Comparison of ENCODE assay signal across 18 mouse cellular contexts in genomic region chr2:71461589-71461988, GRCm38 (mm10). TPM values are rescaled to one million over a fixed set of nuclear protein-coding genes. Genes with fewer than 3 reads are reported as not detected.
DNase-seq lines count a peak whose midpoint lies in the region; ATAC-seq and TF ChIP-seq lines count a peak whose summit lies in the region.
"Had no signal": no experiment of that assay in that cellular context is flagged by ENCODE, and none has a peak within 500 bp of the region (broad histone marks: within the 10 kb centered on the region; RNA-seq: fewer than 3 reads in every experiment).

No protein-coding gene starts in this region.

- TF ChIP-seq EP300 in stomach, postnatal 0 days (optimal IDR thresholded peaks at IDR 0.05): no peak

- H3K4me3 ChIP-seq in stomach, embryonic 14.5 days (ENCODE audit: low read depth, low read length): no peak overlapping the region
- H3K4me3 ChIP-seq in stomach, postnatal 0 days (ENCODE audit: low read depth, low read length): no peak overlapping the region
- peak overlapping the region; percentile 25 for H3K4me3 ChIP-seq in liver, embryonic 16.5 days (ENCODE audit: low read depth, low read length)
- no peak overlapping the region for H3K4me3 ChIP-seq in hindbrain, embryonic 11.5 days (ENCODE audit: low read depth, low read length)
- H3K4me3 ChIP-seq: embryonic facial prominence, embryonic 12.5 days; forebrain, embryonic 13.5 days; hindbrain, embryonic 13.5 days; limb, embryonic 15.5 days had no signal

- no peak overlapping the region for H3K9ac ChIP-seq in stomach, embryonic 14.5 days (replicated peaks; ENCODE audit: low read depth, low read length)
- H3K9ac ChIP-seq in stomach, postnatal 0 days (ENCODE audit: low read length): no peak overlapping the region
- peak overlapping the region; percentile 52 for H3K9ac ChIP-seq in liver, embryonic 16.5 days (ENCODE audit: low read depth, low read length)
- no peak overlapping the region for H3K9ac ChIP-seq in hindbrain, embryonic 11.5 days (ENCODE audit: low read depth, low read length)
- H3K9ac ChIP-seq: embryonic facial prominence, embryonic 12.5 days; forebrain, embryonic 13.5 days; hindbrain, embryonic 13.5 days; limb, embryonic 15.5 days had no signal

- H3K36me3 ChIP-seq in stomach, embryonic 14.5 days (ENCODE audit: control insufficient read depth, insufficient read depth, low read length): no peaks in the 10 kb centered on the region
- no peaks in the 10 kb centered on the region for H3K36me3 ChIP-seq in stomach, postnatal 0 days (ENCODE audit: control insufficient read depth, insufficient read depth, low read length)
- H3K36me3 ChIP-seq in liver, embryonic 16.5 days (ENCODE audit: control insufficient read depth, insufficient read depth): no peaks in the 10 kb centered on the region
- H3K36me3 ChIP-seq in hindbrain, embryonic 11.5 days (ENCODE audit: control insufficient read depth, insufficient read depth, low read length): no peaks in the 10 kb centered on the region
- H3K36me3 ChIP-seq: embryonic facial prominence, embryonic 12.5 days; hindbrain, embryonic 13.5 days; limb, embryonic 15.5 days had no signal

- peak; percentile 78; the same call in 1 of the 2 replicates for ATAC-seq in stomach, embryonic 14.5 days (ENCODE audit: insufficient number of reproducible peaks, insufficient read depth, low FRiP score, low read depth)
- ATAC-seq in stomach, postnatal 0 days (ENCODE audit: low FRiP score, low TSS enrichment): no peak
- peak; percentile 100 for ATAC-seq in liver, embryonic 16.5 days (ENCODE audit: low read depth)
- no peak for ATAC-seq in hindbrain, embryonic 11.5 days (ENCODE audit: low FRiP score)
- ATAC-seq: forebrain, embryonic 13.5 days; midbrain, embryonic 16.5 days had no signal

- intact Hi-C loops in left cerebral cortex, postnatal 4 days (cut with DNase I): no loop called here

- no peak overlapping the region for H3K27ac ChIP-seq in stomach, embryonic 14.5 days (ENCODE audit: low read length)
- H3K27ac ChIP-seq in stomach, postnatal 0 days (replicated peaks): no peak overlapping the region
- H3K27ac ChIP-seq in liver, embryonic 16.5 days (ENCODE audit: low read length): peak overlapping the region; percentile 87
- H3K27ac ChIP-seq in hindbrain, embryonic 11.5 days (ENCODE audit: low read depth, low read length): no peak overlapping the region
- H3K27ac ChIP-seq: embryonic facial prominence, embryonic 12.5 days; forebrain, embryonic 13.5 days; hindbrain, embryonic 13.5 days; limb, embryonic 15.5 days had no signal

- no peaks in the 10 kb centered on the region for H3K27me3 ChIP-seq in stomach, embryonic 14.5 days (ENCODE audit: control insufficient read depth, insufficient read depth, low read length)
- H3K27me3 ChIP-seq in stomach, postnatal 0 days (ENCODE audit: control insufficient read depth, insufficient read depth, low read length): no peaks in the 10 kb centered on the region
- H3K27me3 ChIP-seq in liver, embryonic 16.5 days (ENCODE audit: control insufficient read depth, insufficient read depth, low read depth, low read length): no peaks in the 10 kb centered on the region
- no peaks in the 10 kb centered on the region for H3K27me3 ChIP-seq in hindbrain, embryonic 11.5 days (ENCODE audit: control insufficient read depth, insufficient read depth, low read length)
- H3K27me3 ChIP-seq: embryonic facial prominence, embryonic 12.5 days; forebrain, embryonic 13.5 days; hindbrain, embryonic 13.5 days; limb, embryonic 15.5 days had no signal

- peak; percentile 29 for DNase-seq in heart, adult 11 months
- DNase-seq in heart, adult 9 months (ENCODE audit: low spot score in 2 of 2): no peak
- no peak for DNase-seq in stomach, postnatal 0 days (ENCODE audit: low spot score)
- DNase-seq in hindbrain, embryonic 11.5 days (ENCODE audit: low spot score): no peak
- no peak for DNase-seq in adrenal gland, adult 2 months
- DNase-seq in left cerebral cortex, postnatal 4 days: no peak
- DNase-seq: adrenal gland, adult 8-10 months; cerebellum, postnatal 25 days; kidney, adult 8-10 months; lung, postnatal 36 days; thymus, adult 2 months had no signal

- H3K9me3 ChIP-seq in stomach, embryonic 14.5 days (ENCODE audit: control insufficient read depth, low read depth, low read length): no peaks in the 10 kb centered on the region
- no peaks in the 10 kb centered on the region for H3K9me3 ChIP-seq in stomach, postnatal 0 days (ENCODE audit: control insufficient read depth, low read length)
- no peaks in the 10 kb centered on the region for H3K9me3 ChIP-seq in liver, embryonic 16.5 days (replicated peaks; ENCODE audit: control insufficient read depth, low read length)
- no peaks in the 10 kb centered on the region for H3K9me3 ChIP-seq in hindbrain, embryonic 11.5 days (ENCODE audit: control insufficient read depth, low read length)
- H3K9me3 ChIP-seq: embryonic facial prominence, embryonic 12.5 days; forebrain, embryonic 13.5 days; hindbrain, embryonic 13.5 days; limb, embryonic 15.5 days had no signal

- 71% methylated on average over 7 of the region's 7 CpGs for WGBS in stomach, embryonic 14.5 days
- 68% methylated on average over 7 of the region's 7 CpGs for WGBS in stomach, postnatal 0 days
- 15% methylated on average over 7 of the region's 7 CpGs for WGBS in liver, embryonic 16.5 days (ENCODE audit: insufficient replicate concordance)
- 53% methylated on average over 7 of the region's 7 CpGs for WGBS in hindbrain, embryonic 11.5 days

- no peaks in the 10 kb centered on the region for H3K4me1 ChIP-seq in stomach, embryonic 14.5 days (ENCODE audit: control insufficient read depth, insufficient read depth, low read length)
- no peaks in the 10 kb centered on the region for H3K4me1 ChIP-seq in stomach, postnatal 0 days (replicated peaks; ENCODE audit: control insufficient read depth, insufficient read depth)
- H3K4me1 ChIP-seq in liver, embryonic 16.5 days (ENCODE audit: control insufficient read depth, low read depth, low read length): peaks cover 46% of the 10 kb centered on the region
- no peaks in the 10 kb centered on the region for H3K4me1 ChIP-seq in hindbrain, embryonic 11.5 days (replicated peaks; ENCODE audit: control insufficient read depth, insufficient read depth, low read length)
- H3K4me1 ChIP-seq: limb, embryonic 15.5 days had no signal

- no peak overlapping the region for H3K4me2 ChIP-seq in stomach, embryonic 14.5 days (replicated peaks; ENCODE audit: low read depth, low read length)
- H3K4me2 ChIP-seq in stomach, postnatal 0 days (replicated peaks; ENCODE audit: low read depth): no peak overlapping the region
- peak overlapping the region; percentile 64 for H3K4me2 ChIP-seq in liver, embryonic 16.5 days (ENCODE audit: low read depth, low read length)
- no peak overlapping the region for H3K4me2 ChIP-seq in hindbrain, embryonic 11.5 days (replicated peaks; ENCODE audit: low read depth, low read length)
- H3K4me2 ChIP-seq: embryonic facial prominence, embryonic 12.5 days; forebrain, embryonic 13.5 days; hindbrain, embryonic 13.5 days; limb, embryonic 15.5 days had no signal

- TF ChIP-seq CTCF in stomach, postnatal 0 days (IDR thresholded peaks at IDR 0.05; ENCODE audit: low read depth): no peak

RNA-seq across cellular contexts. Expression of gene Metap1d, which starts 8.5 kb away (rescaled TPM):
- polyA plus RNA-seq in stomach, embryonic 14.5 days (2014; fragmentation: Nextera tagmentation; extraction: Ambion mirVana): 46.9 and 52.9 TPM in 2 replicates
- polyA plus RNA-seq in stomach, postnatal 0 days (2015; fragmentation: Nextera tagmentation; extraction: Ambion mirVana): 16.2 and 17.0 TPM in 2 replicates
- 22.8 and 24.9 TPM in 2 replicates for polyA plus RNA-seq in liver, embryonic 16.5 days (2015; fragmentation: Nextera tagmentation; extraction: Ambion mirVana)
- polyA plus RNA-seq in hindbrain, embryonic 11.5 days (2014; fragmentation: Nextera tagmentation; extraction: Ambion mirVana): 29.9 and 38.0 TPM in 2 replicates
- 10 to 100 TPM; 28.7 to 29.2 TPM for total RNA-seq in adrenal gland, adult 2 months (2021)
- polyA plus RNA-seq in adrenal gland, adult 2 months (2012; rRNA removed): 6.7 and 7.4 TPM in 2 replicates
- 10 to 100 TPM; 21.8 to 23.2 TPM for total RNA-seq in left cerebral cortex, postnatal 4 days (2021)

Comparison
In these comparisons a context has a peak if more than half of its experiments do, and no peak if none do; other contexts are left out.
1. ATAC-seq: peak in stomach, embryonic 14.5 days (single experiment) and liver, embryonic 16.5 days (single experiment); none in stomach, postnatal 0 days (single experiment) and hindbrain, embryonic 11.5 days (single experiment).